9 mouse cellular contexts compared by ENCODE assay signal in the genomic region with DNA sequence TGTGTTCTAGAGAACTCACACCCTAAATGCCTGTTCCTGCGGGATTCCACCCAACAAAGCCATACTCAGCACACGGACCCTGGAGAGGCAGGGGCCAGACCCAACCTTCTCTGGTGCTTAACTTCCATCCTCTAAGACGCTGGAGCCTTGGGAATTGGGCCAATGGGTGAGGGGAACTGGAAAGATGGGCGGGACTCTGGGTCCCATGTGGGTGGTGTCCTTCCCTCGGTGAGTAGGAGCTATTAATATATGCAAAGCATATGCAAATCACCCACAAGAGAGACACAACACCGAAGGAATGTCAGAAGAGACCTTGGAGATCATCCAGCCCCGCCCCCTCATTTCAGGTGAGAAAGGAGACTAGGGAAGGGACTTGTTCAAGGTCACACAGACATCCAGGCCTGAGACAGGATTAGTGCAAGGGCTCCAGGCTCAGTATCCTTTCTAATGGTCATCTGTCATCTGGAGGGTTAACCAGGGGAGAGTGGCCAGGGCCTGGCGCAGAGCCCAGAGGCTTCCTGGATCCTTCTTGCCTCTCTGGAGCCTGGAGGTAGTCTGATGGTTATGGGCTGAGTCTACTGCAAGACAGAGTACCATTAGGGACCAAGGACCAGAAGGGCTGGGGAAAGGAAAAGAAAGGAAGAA. TPM values are rescaled to one million over a fixed set of nuclear protein-coding genes. Genes with fewer than 3 reads are reported as not detected.
DNase-seq lines count a peak whose midpoint lies in the region; ATAC-seq and TF ChIP-seq lines count a peak whose summit lies in the region.
"Had no signal": no experiment of that assay in that cellular context is flagged by ENCODE, and none has a peak within 500 bp of the region (broad histone marks: within the 10 kb centered on the region; RNA-seq: fewer than 3 reads in every experiment).

No protein-coding gene starts in this region.

- peaks cover 18% of the 10 kb centered on the region for H3K27me3 ChIP-seq in heart, adult 2 months (ENCODE audit: control insufficient read depth, insufficient read depth, low read length)
- peaks cover 50% of the 10 kb centered on the region for H3K27me3 ChIP-seq in hindbrain, embryonic 12.5 days

- H3K36me3 ChIP-seq in heart, adult 2 months (ENCODE audit: control insufficient read depth, insufficient read depth, low read length): no peaks in the 10 kb centered on the region
- H3K36me3 ChIP-seq in hindbrain, embryonic 12.5 days: no peaks in the 10 kb centered on the region
- H3K36me3 ChIP-seq: liver, embryonic 12.5 days had no signal

- no peak for TF ChIP-seq POLR2A in heart, adult 2 months (IDR thresholded peaks at IDR 0.05; ENCODE audit: insufficient read depth, low read depth, low read length)

- H3K27ac ChIP-seq in heart, adult 2 months: no peak overlapping the region
- H3K27ac ChIP-seq in hindbrain, embryonic 12.5 days: peak overlapping the region; percentile 71; the same call in 1 of the 2 replicates
- H3K27ac ChIP-seq: liver, embryonic 12.5 days had no signal

- H3K4me1 ChIP-seq in heart, adult 2 months (ENCODE audit: control insufficient read depth, insufficient read depth, low read length): no peaks in the 10 kb centered on the region
- H3K4me1 ChIP-seq in hindbrain, embryonic 12.5 days: peaks cover 87% of the 10 kb centered on the region

- no peak overlapping the region for H3K4me3 ChIP-seq in heart, adult 2 months
- no peak overlapping the region for H3K4me3 ChIP-seq in hindbrain, embryonic 12.5 days
- H3K4me3 ChIP-seq: liver, embryonic 12.5 days had no signal

- no peak for TF ChIP-seq CTCF in heart, adult 2 months (IDR thresholded peaks at IDR 0.05)

- ATAC-seq in cerebellum, adult (ENCODE audit: insufficient number of reproducible peaks, low FRiP score, low TSS enrichment): peak; percentile 9; the same call in 1 of the 2 replicates
- no peak for ATAC-seq in hindbrain, embryonic 12.5 days (ENCODE audit: low FRiP score)
- ATAC-seq: liver, embryonic 12.5 days had no signal

- H3K4me2 ChIP-seq in hindbrain, embryonic 12.5 days (replicated peaks): peak overlapping the region; percentile 75; the same call in 1 of the 2 replicates
- H3K4me2 ChIP-seq: liver, embryonic 12.5 days had no signal

- WGBS in heart, adult 2 months: 25% methylated on average over 8 of the region's 8 CpGs
- 19% methylated on average over 8 of the region's 8 CpGs for WGBS in hindbrain, embryonic 12.5 days

- peak; percentile 57 for DNase-seq in heart, postnatal 4 days
- no peak for DNase-seq in heart, adult 2 months
- peak; percentile 42 for DNase-seq in 3T3-L1 (ENCODE audit: low read depth, low spot score)
- no peak for DNase-seq in natural killer cell, adult 2 months (ENCODE audit: low spot score in 2 of 2)
- DNase-seq in embryo, embryonic 10 days (ENCODE audit: low spot score): no peak
- DNase-seq in thymus, postnatal 36 days: no peak

- no peaks in the 10 kb centered on the region for H3K79me2 ChIP-seq in heart, adult 2 months (replicated peaks; ENCODE audit: control insufficient read depth, insufficient read depth, low read length)

- H3K9me3 ChIP-seq in hindbrain, embryonic 12.5 days (replicated peaks): no peaks in the 10 kb centered on the region
- H3K9me3 ChIP-seq: liver, embryonic 12.5 days had no signal

- intact Hi-C loops in heart, adult 2 months (cut with DNase I): loop anchor here (5.0 kb wide), 1 partner anchor 38 kb away; no protein-coding TSS in a partner anchor

- TF ChIP-seq EP300 in heart, adult 2 months (IDR thresholded peaks at IDR 0.05; ENCODE audit: insufficient read depth, low read depth, low read length): no peak

- H3K9ac ChIP-seq in heart, adult 2 months (ENCODE audit: low read depth, low read length): no peak overlapping the region
- H3K9ac ChIP-seq in hindbrain, embryonic 12.5 days: peak overlapping the region; percentile 36; the same call in 1 of the 2 replicates
- H3K9ac ChIP-seq: liver, embryonic 12.5 days had no signal

RNA-seq across cellular contexts. Expression of a gene that starts 5.4 kb away (rescaled TPM):
- total RNA-seq in heart, postnatal 4 days (2021): under 1 TPM; 0.12 to 0.23 TPM
- total RNA-seq in heart, adult 2 months (2021): under 1 TPM; 0.13 to 0.36 TPM
- 0.26 and 0.31 TPM in 2 replicates for polyA plus RNA-seq in heart, adult 2 months (2012; rRNA removed)
- 6.3 and 6.7 TPM in 2 replicates for polyA plus RNA-seq in hindbrain, embryonic 12.5 days (2016; fragmentation: Nextera tagmentation; extraction: Ambion mirVana)

RNA-seq across cellular contexts. Expression of a gene that starts 58.9 kb away (rescaled TPM):
- total RNA-seq in heart, postnatal 4 days (2021): 1 to 10 TPM; 1.4 TPM
- 1 to 10 TPM; 1.4 to 2.6 TPM for total RNA-seq in heart, adult 2 months (2021)
- polyA plus RNA-seq in heart, adult 2 months (2012; rRNA removed): 0.44 and 0.61 TPM in 2 replicates
- polyA plus RNA-seq in hindbrain, embryonic 12.5 days (2016; fragmentation: Nextera tagmentation; extraction: Ambion mirVana): 11.2 and 11.7 TPM in 2 replicates

Comparison
In these comparisons a context has a peak if more than half of its experiments do, and no peak if none do; other contexts are left out.
1. DNase-seq: peak in heart, postnatal 4 days (single experiment) and 3T3-L1 (single experiment); none in heart, adult 2 months (0 of 2), natural killer cell, adult 2 months (0 of 2), embryo, embryonic 10 days (single experiment) and thymus, postnatal 36 days (0 of 2).